Mouse (Mus musculus): ENCODE measurements around the gene C1qc. TPM values are rescaled to one million over a fixed set of nuclear protein-coding genes. Genes with fewer than 3 reads are reported as not detected.

The C1qc gene
- polyA plus RNA-seq, 1 experiment from 2014 or later: 7.4 TPM

Other genes starting within 250 kb of the C1qc start
- gene Ephb2, start 57.1 kb downstream of the C1qc start, polyA plus RNA-seq (2014; fragmentation: Nextera tagmentation; extraction: Ambion mirVana): 2.5 and 2.7 TPM in 2 replicates
- 14.8 and 17.0 TPM in 2 replicates for gene C1qb, start 6.9 kb downstream of the C1qc start, polyA plus RNA-seq (2014; fragmentation: Nextera tagmentation; extraction: Ambion mirVana)
- 8.1 and 8.8 TPM in 2 replicates for gene C1qa, start 5.7 kb upstream of the C1qc start, polyA plus RNA-seq (2014; fragmentation: Nextera tagmentation; extraction: Ambion mirVana)
- 0.24 TPM in 1 of 2 replicates, not detected in the other for gene Epha8, start 63.8 kb upstream of the C1qc start, polyA plus RNA-seq (2014; fragmentation: Nextera tagmentation; extraction: Ambion mirVana)
- gene Zbtb40, start 155.7 kb upstream of the C1qc start, polyA plus RNA-seq (2014; fragmentation: Nextera tagmentation; extraction: Ambion mirVana): 3.5 and 3.7 TPM in 2 replicates

Data from heart, embryonic 11.5 days (tissue).